Mouse (Mus musculus) thymus, postnatal 10 days (tissue): Measurements from ENCODE around the gene Naxd.

Experiments used
- DNase-seq, 2 experiments: peaks; one replicate each; pipeline ENCODE4 v3.0.0; 2021; ENCODE audit warnings: low spot score in 2 of 2

Naxd gene

GRCm38 (mm10) chr8:11555720-11556591, 58.6 kb downstream of the Naxd start:
- DNase-seq, result peak; percentile 97 to 99

GRCm38 (mm10) chr8:11556691-11557423, 59.6 kb downstream of the Naxd start:
- peak; percentile 44 to 58 for DNase-seq

- peak in 1 of 2 experiments; percentile 52 for DNase-seq
Observed at GRCm38 (mm10) chr8:11557424-11557767, 60.1 kb downstream of the Naxd start.

- peak; percentile 95 to 98 for DNase-seq
Observed at GRCm38 (mm10) chr8:11557768-11558629, 60.7 kb downstream of the Naxd start.

- no peak for DNase-seq
Observed at GRCm38 (mm10) chr8:11559511-11559910, 62.2 kb downstream of the Naxd start.

- DNase-seq, result no peak
Observed at GRCm38 (mm10) chr8:11560220-11560619, 62.9 kb downstream of the Naxd start.

GRCm38 (mm10) chr8:11564236-11564635, 66.9 kb downstream of the Naxd start:
- no peak for DNase-seq
